Mouse (Mus musculus): ENCODE measurements around the gene Fam189b. TPM values are rescaled to one million over a fixed set of nuclear protein-coding genes. Genes with fewer than 3 reads are reported as not detected.

Gene Fam189b
- total RNA-seq, 1 experiment, result 9.3 TPM

DNA sequence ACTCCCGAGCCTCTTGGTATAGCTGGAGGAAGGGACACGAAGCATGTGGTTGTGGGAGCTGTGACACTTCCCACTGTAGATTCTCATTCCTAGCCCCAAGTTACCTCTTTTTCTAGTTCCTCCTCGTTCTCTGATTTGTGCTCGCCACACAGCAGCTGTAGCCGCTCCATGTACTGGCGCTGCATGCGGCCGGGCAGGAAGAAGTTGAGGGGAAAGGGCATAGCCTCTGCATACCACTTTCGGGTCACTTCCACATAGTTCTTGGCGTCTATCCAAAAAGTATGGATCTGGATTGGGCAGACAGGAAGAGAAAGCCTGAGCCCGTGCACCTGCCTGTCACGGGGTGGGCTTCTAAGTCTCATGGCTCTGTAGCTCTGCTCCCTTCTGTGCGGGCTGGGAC lies 27.2 kb downstream of the Fam189b start:
- H3K4me3 ChIP-seq (ENCODE audit: insufficient read depth in 1 of 2, low read depth in 1 of 2, low read length in 2 of 2, poor library complexity in 1 of 2, severe bottlenecking in 1 of 2), result no peak overlapping the region
- TF ChIP-seq MAFK (IDR thresholded peaks at IDR 0.05; ENCODE audit: insufficient read depth, low read depth, low read length) (no peak), ZNF384 (IDR thresholded peaks at IDR 0.05; ENCODE audit: low read depth, low read length) (no peak), ZC3H11A (IDR thresholded peaks at IDR 0.05; ENCODE audit: borderline replicate concordance, low read depth, low read length) (no peak), HCFC1 (IDR thresholded peaks at IDR 0.05; ENCODE audit: borderline replicate concordance, insufficient read depth, low read length) (no peak), CHD2 (IDR thresholded peaks at IDR 0.05; ENCODE audit: low read depth, low read length) (no peak)

DNA sequence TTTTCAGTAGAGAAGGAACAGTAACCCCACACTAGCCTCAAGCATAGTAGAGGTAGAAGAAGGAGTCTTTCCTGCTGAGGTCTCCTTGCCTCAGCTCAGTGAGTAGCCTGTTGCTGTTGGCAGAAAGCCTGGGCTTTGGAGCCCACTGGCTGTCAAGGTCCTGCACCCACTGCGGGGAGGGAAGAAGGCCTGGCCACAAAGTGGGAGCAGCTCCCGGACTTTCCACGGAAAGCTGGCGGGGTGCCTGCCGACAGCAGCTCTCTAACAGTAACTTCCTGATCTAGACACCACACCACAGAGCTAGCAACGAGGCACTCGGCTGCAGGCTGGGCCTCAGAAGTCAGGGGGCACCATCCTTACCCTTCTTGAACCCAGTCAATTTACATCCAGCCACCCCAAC lies 27.8 kb downstream of the Fam189b start:
- Histone ChIP-seq H3K4me1 (ENCODE audit: control insufficient read depth in 2 of 2, insufficient read depth in 2 of 2, low read length in 2 of 2, poor library complexity in 1 of 2) (peaks cover 3 to 11% of the 10 kb centered on the region in 2 experiments; a peak in 2 of 4 replicates), H3K27ac (ENCODE audit: insufficient read depth, low read depth, low read length, poor library complexity, severe bottlenecking) (no peak overlapping the region), H3K9ac (ENCODE audit: insufficient read depth, low read depth, low read length, poor library complexity, severe bottlenecking) (no peak overlapping the region), H3K4me3 (ENCODE audit: insufficient read depth in 1 of 2, low read depth in 1 of 2, low read length in 2 of 2, poor library complexity in 1 of 2, severe bottlenecking in 1 of 2) (no peak overlapping the region), H3K36me3 (ENCODE audit: control insufficient read depth, insufficient read depth, low read length, poor library complexity, severe bottlenecking) (peaks cover 43% of the 10 kb centered on the region), H3K9me3 (ENCODE audit: control insufficient read depth, insufficient read depth, low read depth, low read length) (no peaks in the 10 kb centered on the region)
- TF ChIP-seq MAFK (IDR thresholded peaks at IDR 0.05; ENCODE audit: insufficient read depth, low read depth, low read length), result no peak
- TF ChIP-seq ZNF384 (IDR thresholded peaks at IDR 0.05; ENCODE audit: low read depth, low read length), result no peak
- no peak for TF ChIP-seq ZC3H11A (IDR thresholded peaks at IDR 0.05; ENCODE audit: borderline replicate concordance, low read depth, low read length)
- TF ChIP-seq HCFC1 (IDR thresholded peaks at IDR 0.05; ENCODE audit: borderline replicate concordance, insufficient read depth, low read length), result no peak
- no peak for TF ChIP-seq CHD2 (IDR thresholded peaks at IDR 0.05; ENCODE audit: low read depth, low read length)
- DNase-seq (ENCODE audit: low read depth, low spot score), result no peak
- in situ Hi-C loops (cut with MboI; ENCODE audit: low sequenced_read_pairs in 2 of 2, unreplicated experiment in 2 of 2), result no loop called here

More for the DNA sequence above, 27.2 kb downstream of the Fam189b start:
- Histone ChIP-seq H3K27ac (ENCODE audit: insufficient read depth, low read depth, low read length, poor library complexity, severe bottlenecking) (no peak overlapping the region), H3K9ac (ENCODE audit: insufficient read depth, low read depth, low read length, poor library complexity, severe bottlenecking) (no peak overlapping the region), H3K36me3 (ENCODE audit: control insufficient read depth, insufficient read depth, low read length, poor library complexity, severe bottlenecking) (peaks cover 46% of the 10 kb centered on the region), H3K9me3 (ENCODE audit: control insufficient read depth, insufficient read depth, low read depth, low read length) (no peaks in the 10 kb centered on the region), H3K4me1 (ENCODE audit: control insufficient read depth in 2 of 2, insufficient read depth in 2 of 2, low read length in 2 of 2, poor library complexity in 1 of 2) (peaks cover 3 to 5% of the 10 kb centered on the region in 2 experiments; a peak in 2 of 4 replicates)
- no peak for DNase-seq (ENCODE audit: low read depth, low spot score)
- in situ Hi-C loops (cut with MboI; ENCODE audit: low sequenced_read_pairs in 2 of 2, unreplicated experiment in 2 of 2), result no loop called here

DNA sequence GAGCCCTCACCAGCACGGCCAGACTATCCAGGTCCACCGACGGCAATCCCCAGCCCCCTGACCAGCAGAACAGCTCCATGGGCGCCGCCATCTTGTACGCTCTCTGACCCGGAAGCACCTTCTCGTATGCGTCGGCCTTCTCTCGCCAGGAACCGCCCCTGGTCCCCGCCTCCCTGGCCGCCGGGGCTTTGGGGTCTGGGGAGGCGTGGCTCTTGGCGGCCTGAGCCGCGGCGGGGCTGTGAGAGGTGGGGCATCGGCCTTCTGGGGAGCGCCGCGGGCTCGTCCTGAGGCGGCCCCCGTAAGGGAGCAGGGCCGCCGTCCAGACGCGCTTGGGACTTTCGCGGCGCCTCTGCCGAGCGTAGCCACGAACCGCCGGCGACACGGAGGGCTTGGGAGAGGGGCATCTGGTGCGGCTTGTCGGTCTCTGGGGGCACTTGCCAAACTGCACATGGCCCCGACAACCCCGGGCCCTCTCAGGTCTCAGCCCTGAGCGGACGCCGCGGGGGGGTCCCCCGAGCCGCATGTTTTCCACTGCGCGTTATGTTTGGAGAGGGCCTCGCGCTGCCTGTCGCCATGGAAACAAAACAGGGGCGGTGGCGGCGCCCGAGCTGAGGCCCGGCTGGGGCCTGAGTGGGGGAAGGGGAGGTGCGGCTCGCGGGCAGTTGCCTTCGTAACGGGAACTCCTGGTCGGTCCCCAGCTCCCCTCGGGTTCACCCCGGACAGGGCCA lies 31.0 kb downstream of the Fam189b start:
- TF ChIP-seq HCFC1 (IDR thresholded peaks at IDR 0.05; ENCODE audit: borderline replicate concordance, insufficient read depth, low read length), result peak; percentile 85
- no peak for TF ChIP-seq CHD2 (IDR thresholded peaks at IDR 0.05; ENCODE audit: low read depth, low read length)
- H3K27ac ChIP-seq (ENCODE audit: insufficient read depth, low read depth, low read length, poor library complexity, severe bottlenecking), result peak overlapping the region; percentile 91
- H3K9me3 ChIP-seq (ENCODE audit: control insufficient read depth, insufficient read depth, low read depth, low read length), result no peaks in the 10 kb centered on the region
- DNase-seq (ENCODE audit: low read depth, low spot score), result peak; percentile 92
- peaks cover 18% of the 10 kb centered on the region for H3K36me3 ChIP-seq (ENCODE audit: control insufficient read depth, insufficient read depth, low read length, poor library complexity, severe bottlenecking)
- H3K4me1 ChIP-seq (ENCODE audit: control insufficient read depth in 2 of 2, insufficient read depth in 2 of 2, low read length in 2 of 2, poor library complexity in 1 of 2), result peaks cover 3 to 17% of the 10 kb centered on the region in 2 experiments; a peak in 2 of 4 replicates
- in situ Hi-C loops (cut with MboI; ENCODE audit: low sequenced_read_pairs in 2 of 2, unreplicated experiment in 2 of 2), result no loop called here
- H3K4me3 ChIP-seq (ENCODE audit: insufficient read depth in 1 of 2, low read depth in 1 of 2, low read length in 2 of 2, poor library complexity in 1 of 2, severe bottlenecking in 1 of 2), result peak overlapping the region; percentile 95
- H3K9ac ChIP-seq (ENCODE audit: insufficient read depth, low read depth, low read length, poor library complexity, severe bottlenecking), result peak overlapping the region; percentile 95

DNA sequence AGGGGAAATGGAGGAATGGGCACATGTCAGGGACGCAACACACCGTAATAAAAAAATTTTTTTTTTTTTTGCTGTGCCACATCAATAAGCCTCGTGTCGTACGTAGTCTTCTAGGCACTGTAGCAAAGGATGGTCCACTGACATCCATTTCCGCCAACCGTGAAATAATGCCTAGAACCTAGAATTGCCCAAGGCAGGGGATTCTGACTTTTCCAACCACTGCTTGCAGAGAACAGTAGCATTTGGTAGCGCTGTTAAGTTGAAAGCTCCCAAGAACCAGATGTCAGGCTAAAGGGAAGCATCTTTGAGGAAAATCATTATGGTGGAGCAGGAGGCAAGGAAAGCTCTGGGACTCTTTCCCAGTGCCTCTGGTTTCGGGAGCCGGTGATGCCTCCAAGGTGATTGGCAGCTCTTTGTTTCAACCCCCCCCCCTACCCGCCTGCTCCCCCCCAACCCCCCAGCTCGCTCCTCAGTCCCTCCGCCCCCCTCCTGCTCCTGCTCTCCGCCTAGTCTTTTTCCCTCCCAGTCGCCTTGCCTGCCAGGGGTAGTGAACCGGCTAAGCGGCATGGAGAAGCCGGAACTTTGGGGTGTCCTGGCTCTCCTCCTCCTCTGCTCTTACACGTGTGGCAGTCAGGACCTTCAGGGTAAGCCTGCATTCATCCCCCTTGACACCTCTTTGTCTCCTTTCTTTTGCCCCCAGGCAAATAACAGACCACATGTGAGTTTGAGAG lies 31.9 kb downstream of the Fam189b start, which contains the start of gene Thbs3:
TSS of gene Thbs3 (plus strand) at position 500 of the 731 bp plus-strand sequence.
- H3K9me3 ChIP-seq (ENCODE audit: control insufficient read depth, insufficient read depth, low read depth, low read length), result no peaks in the 10 kb centered on the region
- TF ChIP-seq ZC3H11A (IDR thresholded peaks at IDR 0.05; ENCODE audit: borderline replicate concordance, low read depth, low read length) (no peak), HCFC1 (IDR thresholded peaks at IDR 0.05; ENCODE audit: borderline replicate concordance, insufficient read depth, low read length) (no peak), ZNF384 (IDR thresholded peaks at IDR 0.05; ENCODE audit: low read depth, low read length) (no peak), MAFK (IDR thresholded peaks at IDR 0.05; ENCODE audit: insufficient read depth, low read depth, low read length) (no peak), CHD2 (IDR thresholded peaks at IDR 0.05; ENCODE audit: low read depth, low read length) (no peak)
- peaks cover 3 to 17% of the 10 kb centered on the region in 2 experiments; a peak in 2 of 4 replicates for H3K4me1 ChIP-seq (ENCODE audit: control insufficient read depth in 2 of 2, insufficient read depth in 2 of 2, low read length in 2 of 2, poor library complexity in 1 of 2)
- DNase-seq (ENCODE audit: low read depth, low spot score), result no peak
- peak within 1 kb of the TSS; percentile 95 for H3K4me3 ChIP-seq (ENCODE audit: insufficient read depth in 1 of 2, low read depth in 1 of 2, low read length in 2 of 2, poor library complexity in 1 of 2, severe bottlenecking in 1 of 2)
- in situ Hi-C loops (cut with MboI; ENCODE audit: low sequenced_read_pairs in 2 of 2, unreplicated experiment in 2 of 2), result no loop called here
- H3K36me3 ChIP-seq (ENCODE audit: control insufficient read depth, insufficient read depth, low read length, poor library complexity, severe bottlenecking), result peaks cover 13% of the 10 kb centered on the region
- H3K9ac ChIP-seq (ENCODE audit: insufficient read depth, low read depth, low read length, poor library complexity, severe bottlenecking), result peak within 1 kb of the TSS; percentile 92
- H3K27ac ChIP-seq (ENCODE audit: insufficient read depth, low read depth, low read length, poor library complexity, severe bottlenecking), result peak within 1 kb of the TSS; percentile 91

Data from ES-E14 (cell line).